Mouse (Mus musculus) forebrain, postnatal 0 days (tissue): Measurements from ENCODE around the gene Carmil1. TPM values are rescaled to one million over a fixed set of nuclear protein-coding genes. Genes with fewer than 3 reads are reported as not detected.

Experiments
- ATAC-seq: fragments of 200-750 bp; cut with Nextera tagmentation; 2 replicates; pipeline ENCODE4 v1.8.0; 2017; ENCODE audit warnings: mild to moderate bottlenecking, moderate library complexity
- DNase-seq: peaks from one replicate; pipeline ENCODE4 v3.0.0-alpha.2; 2015
- H3K27ac ChIP-seq: fragments of 300-500 bp; sonication (generic); 2 replicates; pipeline ENCODE4 v1.5.1; 2014; ENCODE audit warnings: low read depth, mild to moderate bottlenecking, antibody characterized with exemption, low read length, moderate library complexity, mixed read lengths
- H3K27me3 ChIP-seq: fragments of 300-500 bp; sonication (generic); 2 replicates; pipeline ENCODE4 v1.6.1; 2014; ENCODE audit warnings: mild to moderate bottlenecking, low read length, mixed read lengths; ENCODE audit not compliant: insufficient read depth
- H3K36me3 ChIP-seq: fragments of 300-500 bp; sonication (generic); 2 replicates; pipeline ENCODE4 v1.6.1; 2014; ENCODE audit warnings: mild to moderate bottlenecking, moderate library complexity; ENCODE audit not compliant: insufficient read depth
- H3K4me1 ChIP-seq: fragments of 300-500 bp; sonication (generic); 2 replicates; pipeline ENCODE4 v1.6.1; 2014; ENCODE audit warnings: antibody characterized with exemption; ENCODE audit not compliant: insufficient read depth
- H3K4me2 ChIP-seq: fragments of 300-500 bp; sonication (generic); 2 replicates; pipeline ENCODE4 v1.6.1; 2014; ENCODE audit warnings: low read depth, mild to moderate bottlenecking, moderate library complexity
- H3K4me3 ChIP-seq: fragments of 300-500 bp; sonication (generic); 2 replicates; pipeline ENCODE4 v1.5.1; 2014; ENCODE audit warnings: low read depth, low read length, mixed read lengths
- H3K9ac ChIP-seq: fragments of 300-500 bp; sonication (generic); 2 replicates; pipeline ENCODE4 v1.6.1; 2014; ENCODE audit warnings: mild to moderate bottlenecking
- H3K9me3 ChIP-seq: fragments of 300-500 bp; sonication (generic); 2 replicates; pipeline ENCODE4 v1.6.1; 2016; ENCODE audit warnings: low read length
- CTCF ChIP-seq: sonication (generic); IDR thresholded peaks from 2 replicates; pipeline ENCODE4 v1.5.1; 2016; ENCODE audit warnings: antibody characterized with exemption, control low read depth, low read depth
- WGBS: fragments of 180-500 bp; shearing (Covaris S2); extraction: QIAGEN DNeasy Blood & Tissue Kit; methylation state at CpG from one replicate; pipeline ENCODE4 v1.1.7; 2014; 5-methylcytosine and 5-hydroxymethylcytosine counted together
- polyA plus RNA-seq: library from polyadenylated mRNA; unstranded; fragments of >200 nt; fragmentation: Nextera tagmentation; extraction: Ambion mirVana; gene quantifications from 2 replicates; pipeline ENCODE4 v1.2.1, GENCODE M21; 2015
- total RNA-seq: library from RNA; depleted of rRNA; stranded (reverse); fragments of >200 nt; gene quantifications from 2 replicates; pipeline ENCODE4 v1.2.3, GENCODE M21; 2014

The Carmil1 gene
- total and polyA plus RNA-seq, 2 experiments from 2014 or later = 30.2 to 47.9 TPM

- Histone ChIP-seq H3K4me3 (no peak overlapping the region), H3K4me1 (0 out of 2 replicates have a peak, but pooled peaks cover 4% of the 10 kb centered on the region), H3K4me2 (no peak overlapping the region), H3K36me3 (no peaks in the 10 kb centered on the region), H3K27ac (peak overlapping the region; percentile 17; the same call in 1 of the 2 replicates), H3K9ac (no peak overlapping the region), H3K27me3 (no peaks in the 10 kb centered on the region), H3K9me3 (no peaks in the 10 kb centered on the region)
- no peak for TF ChIP-seq CTCF
- WGBS = 58% methylated on average over 10 of the region's 10 CpGs
- ATAC-seq (peak; percentile 25; the same call in 1 of the 2 replicates), DNase-seq (peak; percentile 20)
These were observed 48.7 kb downstream of the Carmil1 start for GRCm38 (mm10) chr13:24231746-24232483.

GRCm38 (mm10) chr13:24231146-24231545 is 49.4 kb downstream of the Carmil1 start:
- ATAC-seq (no peak), DNase-seq (no peak)
- Histone ChIP-seq H3K9ac (no peak overlapping the region), H3K36me3 (no peaks in the 10 kb centered on the region), H3K27ac (no peak overlapping the region), H3K4me3 (no peak overlapping the region), H3K9me3 (no peaks in the 10 kb centered on the region), H3K4me2 (no peak overlapping the region), H3K27me3 (no peaks in the 10 kb centered on the region), H3K4me1 (0 out of 2 replicates have a peak, but pooled peaks cover 3% of the 10 kb centered on the region)
- WGBS = 90% methylated on average over 2 of the region's 2 CpGs
- TF ChIP-seq CTCF = no peak

- WGBS = 82% methylated on average over 4 of the region's 4 CpGs
- H3K4me2 ChIP-seq = no peak overlapping the region
- H3K27me3 ChIP-seq = no peaks in the 10 kb centered on the region
- no peak overlapping the region for H3K27ac ChIP-seq
- no peak overlapping the region for H3K9ac ChIP-seq
- H3K4me1 ChIP-seq = 0 out of 2 replicates have a peak, but pooled peaks cover 3% of the 10 kb centered on the region
- no peak overlapping the region for H3K4me3 ChIP-seq
- no peak for DNase-seq
- TF ChIP-seq CTCF = no peak
- H3K36me3 ChIP-seq = no peaks in the 10 kb centered on the region
- no peaks in the 10 kb centered on the region for H3K9me3 ChIP-seq
- no peak for ATAC-seq
These were observed 50.0 kb downstream of the Carmil1 start for GRCm38 (mm10) chr13:24230541-24231095.

- TF ChIP-seq CTCF = no peak
- DNase-seq (no peak), ATAC-seq (peak; percentile 59)
- no peaks in the 10 kb centered on the region for H3K4me1 ChIP-seq
- 57% methylated on average over 8 of the region's 8 CpGs for whole genome bisulfite sequencing
- H3K4me2 ChIP-seq = no peak overlapping the region
- no peak overlapping the region for H3K4me3 ChIP-seq
- no peaks in the 10 kb centered on the region for H3K27me3 ChIP-seq
- no peak overlapping the region for H3K27ac ChIP-seq
- H3K9ac ChIP-seq = no peak overlapping the region
- H3K9me3 ChIP-seq = no peaks in the 10 kb centered on the region
- H3K36me3 ChIP-seq = no peaks in the 10 kb centered on the region
These were observed 57.0 kb downstream of the Carmil1 start for GRCm38 (mm10) chr13:24223425-24224201.

GRCm38 (mm10) chr13:24220441-24220970 is 60.1 kb downstream of the Carmil1 start:
- H3K36me3 ChIP-seq = no peaks in the 10 kb centered on the region
- H3K4me2 ChIP-seq = no peak overlapping the region
- H3K4me3 ChIP-seq = no peak overlapping the region
- WGBS = 94% methylated on average over 3 of the region's 3 CpGs
- no peak for TF ChIP-seq CTCF
- H3K9me3 ChIP-seq = no peaks in the 10 kb centered on the region
- DNase-seq (no peak), ATAC-seq (no peak)
- no peak overlapping the region for H3K27ac ChIP-seq
- no peak overlapping the region for H3K9ac ChIP-seq
- no peaks in the 10 kb centered on the region for H3K4me1 ChIP-seq
- no peaks in the 10 kb centered on the region for H3K27me3 ChIP-seq

- DNase-seq = no peak
- Histone ChIP-seq H3K4me2 (no peak overlapping the region), H3K9ac (no peak overlapping the region), H3K4me3 (no peak overlapping the region), H3K36me3 (no peaks in the 10 kb centered on the region), H3K4me1 (no peaks in the 10 kb centered on the region), H3K9me3 (no peaks in the 10 kb centered on the region), H3K27me3 (no peaks in the 10 kb centered on the region), H3K27ac (no peak overlapping the region)
- no peak for ATAC-seq
- no peak for TF ChIP-seq CTCF
- 77% methylated on average over 2 of the region's 2 CpGs for WGBS
These were observed 69.4 kb downstream of the Carmil1 start for GRCm38 (mm10) chr13:24211229-24211628.
